ENCODE assay signal across 28 mouse cellular contexts in genomic region chr3:63438898-63439297, GRCm38 (mm10). TPM values are rescaled to one million over a fixed set of nuclear protein-coding genes. Genes with fewer than 3 reads are reported as not detected.
DNase-seq lines count a peak whose midpoint lies in the region; ATAC-seq and TF ChIP-seq lines count a peak whose summit lies in the region.
"Had no signal": no experiment of that assay in that cellular context is flagged by ENCODE, and none has a peak within 500 bp of the region (broad histone marks: within the 10 kb centered on the region; RNA-seq: fewer than 3 reads in every experiment).

No protein-coding gene starts in this region.

- no peak overlapping the region for H3K4me3 ChIP-seq in kidney, embryonic 14.5 days (ENCODE audit: low read length)
- H3K4me3 ChIP-seq in kidney, embryonic 16.5 days (ENCODE audit: low read length): no peak overlapping the region
- H3K4me3 ChIP-seq in liver, adult 2 months (ENCODE audit: insufficient read depth, low read depth, low read length): no peak overlapping the region
- no peak overlapping the region for H3K4me3 ChIP-seq in liver, postnatal 0 days (ENCODE audit: low read depth, low read length)
- H3K4me3 ChIP-seq: embryonic facial prominence, embryonic 13.5 days; embryonic facial prominence, embryonic 15.5 days; erythroblast, embryonic 14.5 days; forebrain, embryonic 10.5 days; forebrain, embryonic 12.5 days had no signal

- no peak for TF ChIP-seq EP300 in liver, postnatal 0 days (IDR thresholded peaks at IDR 0.05; ENCODE audit: low read depth)

- no peak overlapping the region for H3K9ac ChIP-seq in kidney, embryonic 14.5 days (ENCODE audit: low read depth, low read length)
- H3K9ac ChIP-seq in kidney, embryonic 16.5 days (replicated peaks; ENCODE audit: low read length): no peak overlapping the region
- no peak overlapping the region for H3K9ac ChIP-seq in liver, adult 2 months (ENCODE audit: low read depth, low read length)
- no peak overlapping the region for H3K9ac ChIP-seq in liver, postnatal 0 days (replicated peaks)
- H3K9ac ChIP-seq: embryonic facial prominence, embryonic 13.5 days; embryonic facial prominence, embryonic 15.5 days; forebrain, embryonic 12.5 days had no signal

- no peak for TF ChIP-seq POLR2A in liver, adult 2 months (IDR thresholded peaks at IDR 0.05; ENCODE audit: extremely low read depth, insufficient read depth, low read length)

- no peaks in the 10 kb centered on the region for H3K9me3 ChIP-seq in kidney, embryonic 14.5 days (ENCODE audit: control insufficient read depth, low read length)
- peaks cover 3% of the 10 kb centered on the region; the same call in 1 of the 2 replicates for H3K9me3 ChIP-seq in kidney, embryonic 16.5 days (ENCODE audit: low read length)
- H3K9me3 ChIP-seq in liver, postnatal 0 days (ENCODE audit: low read length): no peaks in the 10 kb centered on the region
- H3K9me3 ChIP-seq: embryonic facial prominence, embryonic 13.5 days; embryonic facial prominence, embryonic 15.5 days; forebrain, embryonic 10.5 days had no signal

- H3K27me3 ChIP-seq in kidney, embryonic 14.5 days (ENCODE audit: control insufficient read depth, insufficient read depth, low read length): no peaks in the 10 kb centered on the region
- no peaks in the 10 kb centered on the region for H3K27me3 ChIP-seq in kidney, embryonic 16.5 days (ENCODE audit: insufficient read depth, low read length)
- no peaks in the 10 kb centered on the region for H3K27me3 ChIP-seq in liver, adult 2 months (ENCODE audit: control insufficient read depth, insufficient read depth, low read length)
- H3K27me3 ChIP-seq in liver, postnatal 0 days (ENCODE audit: insufficient read depth, low read length): no peaks in the 10 kb centered on the region
- H3K27me3 ChIP-seq: embryonic facial prominence, embryonic 13.5 days; embryonic facial prominence, embryonic 15.5 days; forebrain, embryonic 12.5 days had no signal

- H3K27ac ChIP-seq in kidney, embryonic 14.5 days (ENCODE audit: low read depth, low read length): no peak overlapping the region
- H3K27ac ChIP-seq in kidney, embryonic 16.5 days (ENCODE audit: low read length): peak overlapping the region; percentile 51; the same call in 1 of the 2 replicates
- no peak overlapping the region for H3K27ac ChIP-seq in liver, adult 2 months (replicated peaks; ENCODE audit: insufficient read depth, low read depth, low read length)
- no peak overlapping the region for H3K27ac ChIP-seq in liver, postnatal 0 days (ENCODE audit: low read depth)
- H3K27ac ChIP-seq: embryonic facial prominence, embryonic 13.5 days; embryonic facial prominence, embryonic 15.5 days; forebrain, embryonic 10.5 days; forebrain, embryonic 12.5 days had no signal

- 77% methylated on average over 3 of the region's 3 CpGs for WGBS in kidney, embryonic 14.5 days
- WGBS in kidney, embryonic 16.5 days: 60% methylated on average over 3 of the region's 3 CpGs
- WGBS in liver, adult 2 months: 66% methylated on average over 3 of the region's 3 CpGs
- WGBS in liver, postnatal 0 days (ENCODE audit: insufficient replicate concordance): 72% methylated on average over 3 of the region's 3 CpGs

- no peak overlapping the region for H3K4me2 ChIP-seq in kidney, embryonic 14.5 days (replicated peaks; ENCODE audit: low read depth, low read length)
- no peak overlapping the region for H3K4me2 ChIP-seq in kidney, embryonic 16.5 days (replicated peaks; ENCODE audit: low read depth, low read length)
- H3K4me2 ChIP-seq in liver, postnatal 0 days (ENCODE audit: low read depth, low read length): no peak overlapping the region
- H3K4me2 ChIP-seq: embryonic facial prominence, embryonic 13.5 days; embryonic facial prominence, embryonic 15.5 days; forebrain, embryonic 12.5 days had no signal

- H3K4me1 ChIP-seq in kidney, embryonic 14.5 days (ENCODE audit: control insufficient read depth, insufficient read depth, low read length): no peaks in the 10 kb centered on the region
- H3K4me1 ChIP-seq in kidney, embryonic 16.5 days (ENCODE audit: insufficient read depth, low read length): no peaks in the 10 kb centered on the region
- H3K4me1 ChIP-seq in liver, adult 2 months (ENCODE audit: control insufficient read depth, insufficient read depth, low read length): no peaks in the 10 kb centered on the region
- H3K4me1 ChIP-seq in liver, postnatal 0 days (ENCODE audit: insufficient read depth): no peaks in the 10 kb centered on the region
- H3K4me1 ChIP-seq: forebrain, embryonic 10.5 days; forebrain, embryonic 12.5 days had no signal

- TF ChIP-seq CTCF in liver, adult 2 months (IDR thresholded peaks at IDR 0.05; ENCODE audit: low read depth, low read length): no peak
- no peak for TF ChIP-seq CTCF in liver, postnatal 0 days (IDR thresholded peaks at IDR 0.05; ENCODE audit: low read depth)

- no peak for DNase-seq in kidney, adult 11 months
- DNase-seq in kidney, postnatal 4 days: no peak
- peak; percentile 21 for DNase-seq in liver, adult 2 months (ENCODE audit: extremely low read depth, low read depth, low spot score)
- DNase-seq in liver, postnatal 0 days: no peak
- DNase-seq: adrenal gland, adult 2 months; adrenal gland, postnatal 10 days; adrenal gland, postnatal 25 days; cerebellum, adult 11 months; cerebellum, adult 18-20 months; cerebellum, adult 8-10 months; cerebellum, adult 9-11 months; cerebellum, postnatal 14 days; cerebellum, postnatal 36 days; embryo, embryonic 11 days had no signal

- 0 out of 2 replicates have a peak, but pooled peaks have one; percentile 62 for ATAC-seq in kidney, embryonic 14.5 days (ENCODE audit: low FRiP score, low TSS enrichment)
- ATAC-seq in kidney, embryonic 16.5 days (ENCODE audit: low FRiP score, low TSS enrichment): peak; percentile 77
- ATAC-seq in liver, postnatal 0 days: no peak
- ATAC-seq: forebrain, embryonic 14.5 days had no signal

- H3K36me3 ChIP-seq in kidney, embryonic 14.5 days (ENCODE audit: control insufficient read depth, insufficient read depth, low read length): no peaks in the 10 kb centered on the region
- H3K36me3 ChIP-seq in kidney, embryonic 16.5 days (ENCODE audit: insufficient read depth, low read length): no peaks in the 10 kb centered on the region
- no peaks in the 10 kb centered on the region for H3K36me3 ChIP-seq in liver, adult 2 months (ENCODE audit: control insufficient read depth, insufficient read depth, low read length)
- H3K36me3 ChIP-seq in liver, postnatal 0 days (replicated peaks; ENCODE audit: insufficient read depth, low read length): no peaks in the 10 kb centered on the region
- H3K36me3 ChIP-seq: embryonic facial prominence, embryonic 13.5 days; embryonic facial prominence, embryonic 15.5 days; forebrain, embryonic 10.5 days; forebrain, embryonic 12.5 days had no signal

- H3K79me2 ChIP-seq in liver, adult 2 months (ENCODE audit: control insufficient read depth, insufficient read depth, low read length): no peaks in the 10 kb centered on the region

RNA-seq across cellular contexts. Expression of gene Gm34302, which starts 44.8 kb away (rescaled TPM):
- not detected in 2 replicates for polyA plus RNA-seq in kidney, embryonic 14.5 days (2014; fragmentation: Nextera tagmentation; extraction: Ambion mirVana)
- not detected in 2 replicates for polyA plus RNA-seq in kidney, embryonic 16.5 days (2015; fragmentation: Nextera tagmentation; extraction: Ambion mirVana)
- not detected in 2 replicates for total RNA-seq in liver, adult 2 months (2014; rRNA removed)
- polyA plus RNA-seq in liver, adult 2 months (2012; rRNA removed): not detected in 2 replicates
- polyA plus RNA-seq in liver, postnatal 0 days (2015; fragmentation: Nextera tagmentation; extraction: Ambion mirVana): not detected in 2 replicates
- total RNA-seq: adrenal gland, adult 2 months; adrenal gland, postnatal 25 days; common myeloid progenitor, adult 5-6 weeks; ES-E14; MEL had no signal
- polyA plus RNA-seq: adrenal gland, adult 2 months; brain, embryonic 14.5 days; C2C12; embryonic facial prominence, embryonic 11.5 days; embryonic facial prominence, embryonic 13.5 days; embryonic facial prominence, embryonic 15.5 days; erythroblast, embryonic 14.5 days; forebrain, embryonic 10.5 days; forebrain, embryonic 12.5 days; forebrain, embryonic 14.5 days had no signal
